In genomic region chr5:113108165-113108764, GRCm38 (mm10) we compare ENCODE assay signal across 13 mouse cellular contexts. TPM values are rescaled to one million over a fixed set of nuclear protein-coding genes. Genes with fewer than 3 reads are reported as not detected.
DNase-seq lines count a peak whose midpoint lies in the region; ATAC-seq and TF ChIP-seq lines count a peak whose summit lies in the region.
"Had no signal": no experiment of that assay in that cellular context is flagged by ENCODE, and none has a peak within 500 bp of the region (broad histone marks: within the 10 kb centered on the region; RNA-seq: fewer than 3 reads in every experiment).

No protein-coding gene starts in this region.

- TF ChIP-seq CTCF in intestine, postnatal 0 days (IDR thresholded peaks at IDR 0.05; ENCODE audit: low read depth) = no peak
- TF ChIP-seq CTCF in liver, embryonic 14.5 days (IDR thresholded peaks at IDR 0.05; ENCODE audit: low read depth) = no peak
- TF ChIP-seq CTCF in cerebellum, adult 2 months (IDR thresholded peaks at IDR 0.05; ENCODE audit: borderline replicate concordance, insufficient read depth, low read depth, low read length) = no peak

- no peak for TF ChIP-seq EP300 in liver, embryonic 14.5 days (IDR thresholded peaks at IDR 0.05; ENCODE audit: low read depth)

- no peak for ATAC-seq in intestine, embryonic 15.5 days
- ATAC-seq in intestine, postnatal 0 days = no peak
- peak; percentile 40; the same call in 1 of the 2 replicates for ATAC-seq in heart, embryonic 13.5 days (ENCODE audit: extremely low read depth, insufficient number of reproducible peaks, low FRiP score, low TSS enrichment)
- peak; percentile 33; the same call in 1 of the 2 replicates for ATAC-seq in liver, embryonic 14.5 days (ENCODE audit: insufficient read depth)

- no peak overlapping the region for H3K4me3 ChIP-seq in intestine, embryonic 15.5 days (replicated peaks)
- H3K4me3 ChIP-seq in intestine, postnatal 0 days (ENCODE audit: low read depth, low read length) = no peak overlapping the region
- no peak overlapping the region for H3K4me3 ChIP-seq in heart, embryonic 13.5 days
- no peak overlapping the region for H3K4me3 ChIP-seq in liver, embryonic 14.5 days (ENCODE audit: insufficient read depth in 1 of 2, low read depth in 2 of 2, low read length in 2 of 2)
- no peak overlapping the region for H3K4me3 ChIP-seq in cerebellum, adult 2 months (replicated peaks; ENCODE audit: insufficient read depth, low read depth, low read length)
- H3K4me3 ChIP-seq: midbrain, embryonic 12.5 days had no signal

- no peak for TF ChIP-seq POLR2A in cerebellum, adult 2 months (IDR thresholded peaks at IDR 0.05; ENCODE audit: borderline replicate concordance, insufficient read depth, low read length)

- no peak overlapping the region for H3K9ac ChIP-seq in intestine, embryonic 15.5 days
- H3K9ac ChIP-seq in intestine, postnatal 0 days (ENCODE audit: low read depth, low read length) = no peak overlapping the region
- peak overlapping the region; percentile 53 for H3K9ac ChIP-seq in heart, embryonic 13.5 days
- H3K9ac ChIP-seq in liver, embryonic 14.5 days (replicated peaks) = no peak overlapping the region
- H3K9ac ChIP-seq: midbrain, embryonic 12.5 days had no signal

- H3K4me1 ChIP-seq in intestine, embryonic 15.5 days (replicated peaks) = peaks cover 28% of the 10 kb centered on the region
- no peaks in the 10 kb centered on the region; the same call in 1 of the 2 replicates for H3K4me1 ChIP-seq in intestine, postnatal 0 days (replicated peaks; ENCODE audit: control insufficient read depth, insufficient read depth, low read length)
- H3K4me1 ChIP-seq in heart, embryonic 13.5 days = peaks cover 69% of the 10 kb centered on the region
- peaks cover 0 to 25% of the 10 kb centered on the region in 2 experiments; a peak in 2 of 4 replicates for H3K4me1 ChIP-seq in liver, embryonic 14.5 days (replicated peaks; ENCODE audit: control insufficient read depth in 2 of 2, insufficient read depth in 2 of 2, low read length in 1 of 2)
- H3K4me1 ChIP-seq in cerebellum, adult 2 months (ENCODE audit: control insufficient read depth, insufficient read depth, low read length) = no peaks in the 10 kb centered on the region

- H3K4me2 ChIP-seq in intestine, embryonic 15.5 days (replicated peaks) = no peak overlapping the region
- no peak overlapping the region for H3K4me2 ChIP-seq in intestine, postnatal 0 days (replicated peaks; ENCODE audit: low read depth)
- peak overlapping the region; percentile 31 for H3K4me2 ChIP-seq in heart, embryonic 13.5 days
- H3K4me2 ChIP-seq in liver, embryonic 14.5 days (ENCODE audit: low read depth) = no peak overlapping the region
- H3K4me2 ChIP-seq: midbrain, embryonic 12.5 days had no signal

- no peaks in the 10 kb centered on the region for H3K9me3 ChIP-seq in intestine, embryonic 15.5 days
- no peaks in the 10 kb centered on the region for H3K9me3 ChIP-seq in intestine, postnatal 0 days (ENCODE audit: control insufficient read depth)
- H3K9me3 ChIP-seq in heart, embryonic 13.5 days = no peaks in the 10 kb centered on the region
- H3K9me3 ChIP-seq in liver, embryonic 14.5 days (ENCODE audit: control insufficient read depth, low read length) = no peaks in the 10 kb centered on the region
- H3K9me3 ChIP-seq: midbrain, embryonic 12.5 days had no signal

- 71% methylated on average over 11 of the region's 11 CpGs for WGBS in intestine, embryonic 15.5 days
- 66% methylated on average over 11 of the region's 11 CpGs for WGBS in intestine, postnatal 0 days
- 26% methylated on average over 11 of the region's 11 CpGs for WGBS in heart, embryonic 13.5 days
- 50% methylated on average over 11 of the region's 11 CpGs for WGBS in liver, embryonic 14.5 days (ENCODE audit: insufficient replicate concordance)
- 70% methylated on average over 11 of the region's 11 CpGs for WGBS in cerebellum, adult 2 months

- peak; percentile 44 for DNase-seq in brain, adult 2 months (ENCODE audit: low read depth, low spot score)
- no peak for DNase-seq in liver, embryonic 14.5 days (ENCODE audit: low read depth in 3 of 3, low spot score in 3 of 3)
- DNase-seq in cerebellum, adult 2 months = no peak
- DNase-seq in B cell, adult 2 months = no peak
- DNase-seq: cerebellum, adult 18-20 months; embryo, embryonic 11 days; right cerebral cortex, postnatal 14 days had no signal

- 0 out of 2 replicates have a peak, but pooled peaks cover 2% of the 10 kb centered on the region for H3K36me3 ChIP-seq in intestine, embryonic 15.5 days
- no peaks in the 10 kb centered on the region; the same call in 1 of the 2 replicates for H3K36me3 ChIP-seq in intestine, postnatal 0 days (ENCODE audit: control insufficient read depth, insufficient read depth)
- H3K36me3 ChIP-seq in heart, embryonic 13.5 days = no peaks in the 10 kb centered on the region
- no peaks in the 10 kb centered on the region for H3K36me3 ChIP-seq in liver, embryonic 14.5 days (replicated peaks; ENCODE audit: control insufficient read depth, insufficient read depth, low read depth)
- H3K36me3 ChIP-seq: midbrain, embryonic 12.5 days had no signal

- H3K27ac ChIP-seq in intestine, embryonic 15.5 days = 0 out of 2 replicates have a peak overlapping the region, but pooled peaks have one; percentile 2
- no peak overlapping the region for H3K27ac ChIP-seq in intestine, postnatal 0 days (ENCODE audit: low read depth, low read length)
- peak overlapping the region; percentile 92 for H3K27ac ChIP-seq in heart, embryonic 13.5 days (replicated peaks)
- H3K27ac ChIP-seq in liver, embryonic 14.5 days = no peak overlapping the region
- H3K27ac ChIP-seq in cerebellum, adult 2 months (ENCODE audit: insufficient read depth, low read length) = no peak overlapping the region
- H3K27ac ChIP-seq: midbrain, embryonic 12.5 days had no signal

- no peaks in the 10 kb centered on the region for H3K27me3 ChIP-seq in intestine, embryonic 15.5 days (replicated peaks)
- H3K27me3 ChIP-seq in intestine, postnatal 0 days (replicated peaks; ENCODE audit: control insufficient read depth, insufficient read depth, low read length) = no peaks in the 10 kb centered on the region
- H3K27me3 ChIP-seq in heart, embryonic 13.5 days (replicated peaks) = no peaks in the 10 kb centered on the region
- H3K27me3 ChIP-seq in liver, embryonic 14.5 days (ENCODE audit: control insufficient read depth, insufficient read depth, low read length) = no peaks in the 10 kb centered on the region
- H3K27me3 ChIP-seq in cerebellum, adult 2 months (ENCODE audit: control insufficient read depth, insufficient read depth, low read length) = no peaks in the 10 kb centered on the region
- H3K27me3 ChIP-seq: midbrain, embryonic 12.5 days had no signal

RNA-seq across cellular contexts. Expression of gene Crybb3, which starts 26.9 kb away (rescaled TPM):
- polyA plus RNA-seq in intestine, embryonic 15.5 days (2015; fragmentation: Nextera tagmentation; extraction: Ambion mirVana) = 0.36 and 1.1 TPM in 2 replicates
- polyA plus RNA-seq in intestine, postnatal 0 days (2015; fragmentation: Nextera tagmentation; extraction: Ambion mirVana) = 0.93 and 1.2 TPM in 2 replicates
- 0.86 and 0.93 TPM in 2 replicates for polyA plus RNA-seq in heart, embryonic 13.5 days (2015; fragmentation: Nextera tagmentation; extraction: Ambion mirVana)
- 0.06 and 0.09 TPM in 2 replicates for polyA plus RNA-seq in liver, embryonic 14.5 days (2012; rRNA removed)
- polyA plus RNA-seq in liver, embryonic 14.5 days (2014; fragmentation: Nextera tagmentation; extraction: Ambion mirVana) = not detected in 2 replicates
- 1.7 and 3.2 TPM in 2 replicates for polyA plus RNA-seq in cerebellum, adult 2 months (2012; rRNA removed)

RNA-seq across cellular contexts. Expression of gene Crybb2, which starts 38.3 kb away (rescaled TPM):
- polyA plus RNA-seq in intestine, embryonic 15.5 days (2015; fragmentation: Nextera tagmentation; extraction: Ambion mirVana) = not detected in 2 replicates
- not detected in 2 replicates for polyA plus RNA-seq in intestine, postnatal 0 days (2015; fragmentation: Nextera tagmentation; extraction: Ambion mirVana)
- not detected in 2 replicates for polyA plus RNA-seq in heart, embryonic 13.5 days (2015; fragmentation: Nextera tagmentation; extraction: Ambion mirVana)
- not detected in 2 replicates for polyA plus RNA-seq in liver, embryonic 14.5 days (2012; rRNA removed)
- polyA plus RNA-seq in liver, embryonic 14.5 days (2014; fragmentation: Nextera tagmentation; extraction: Ambion mirVana) = not detected in 2 replicates
- not detected in 2 replicates for polyA plus RNA-seq in cerebellum, adult 2 months (2012; rRNA removed)
- polyA plus RNA-seq: brain, embryonic 14.5 days; kidney, embryonic 16.5 days; midbrain, embryonic 12.5 days had no signal

Comparison
In these comparisons a context has a peak if more than half of its experiments do, and no peak if none do; other contexts are left out.
1. H3K27ac ChIP-seq: peak in intestine, embryonic 15.5 days (single experiment) and heart, embryonic 13.5 days (single experiment); none in intestine, postnatal 0 days (single experiment), liver, embryonic 14.5 days (single experiment) and cerebellum, adult 2 months (single experiment).
2. ATAC-seq: peak in heart, embryonic 13.5 days (single experiment) and liver, embryonic 14.5 days (single experiment); none in intestine, embryonic 15.5 days (single experiment) and intestine, postnatal 0 days (single experiment).